Mouse (Mus musculus) 3T3-L1 (cell line): ENCODE results near the gene Zcchc24.
A peak's percentile ranks its signal among the peaks of the same experiment; 100 is the strongest.

Source experiments
- DNase-seq: peaks from one replicate; pipeline ENCODE4 v3.0.0-alpha.2; 2015; ENCODE audit warnings: low read depth, low spot score

Gene Zcchc24

GRCm38 (mm10) chr14:25776294-25776693 is 7.5 kb upstream of the Zcchc24 start:
- peak; percentile 90 for DNase-seq

- DNase-seq, result peak; percentile 35
These were observed 5.3 kb upstream of the Zcchc24 start for GRCm38 (mm10) chr14:25774100-25774499.

DNA sequence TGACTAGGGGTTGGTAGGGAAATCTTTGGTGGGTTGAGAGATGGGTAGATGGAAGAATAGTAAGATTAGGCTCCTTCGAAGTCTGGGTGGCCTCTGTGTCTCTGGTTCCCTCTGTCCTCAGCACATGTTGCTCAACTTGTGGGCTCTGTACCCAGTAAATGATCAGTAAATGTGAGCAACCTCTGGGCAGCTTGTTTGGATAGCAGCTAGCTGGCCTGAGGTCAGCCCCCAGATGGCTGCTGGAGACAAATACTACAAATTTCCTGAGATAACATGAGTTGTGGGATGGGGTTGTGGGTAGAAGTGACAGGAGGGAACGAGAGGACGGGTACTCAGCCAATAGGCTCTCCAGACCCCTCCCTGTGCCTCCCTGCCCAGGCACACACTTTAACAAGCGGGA is 4.2 kb upstream of the Zcchc24 start:
- DNase-seq, result peak; percentile 35

DNA sequence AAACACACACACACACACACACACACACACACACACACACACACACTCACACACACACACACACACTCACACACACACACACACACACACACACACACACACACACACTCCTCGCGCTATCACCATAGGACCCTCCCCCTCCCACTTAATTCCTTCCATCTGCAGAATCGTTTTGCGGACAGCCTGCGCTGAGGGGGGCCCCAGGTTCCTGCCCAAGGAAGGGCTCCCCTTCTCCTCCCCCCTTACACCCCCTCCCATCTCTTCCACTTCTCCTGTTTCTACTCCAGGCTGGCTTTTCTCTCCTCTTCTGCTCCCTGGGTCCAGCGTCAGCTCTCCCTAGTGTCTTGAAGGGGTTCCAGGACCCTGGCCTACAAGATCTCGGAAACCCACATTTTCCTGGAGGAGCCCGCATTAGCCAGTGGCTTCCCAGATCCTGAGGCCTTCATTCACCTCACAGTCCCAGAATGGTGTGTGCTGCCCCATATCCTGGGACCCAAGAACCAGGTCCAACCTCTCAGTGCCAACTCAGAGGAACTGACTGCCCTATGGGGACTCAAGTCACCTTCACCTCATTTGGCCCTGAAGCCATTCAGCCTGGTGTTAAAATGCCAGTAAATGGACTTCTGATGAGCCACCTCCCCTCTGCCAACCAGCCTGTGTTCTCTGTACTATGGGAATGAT is 927 bp upstream of the Zcchc24 start:
- no peak for DNase-seq

- peak; percentile 32 for DNase-seq
These were observed 462 bp downstream of the Zcchc24 start for GRCm38 (mm10) chr14:25768261-25768893.

DNA sequence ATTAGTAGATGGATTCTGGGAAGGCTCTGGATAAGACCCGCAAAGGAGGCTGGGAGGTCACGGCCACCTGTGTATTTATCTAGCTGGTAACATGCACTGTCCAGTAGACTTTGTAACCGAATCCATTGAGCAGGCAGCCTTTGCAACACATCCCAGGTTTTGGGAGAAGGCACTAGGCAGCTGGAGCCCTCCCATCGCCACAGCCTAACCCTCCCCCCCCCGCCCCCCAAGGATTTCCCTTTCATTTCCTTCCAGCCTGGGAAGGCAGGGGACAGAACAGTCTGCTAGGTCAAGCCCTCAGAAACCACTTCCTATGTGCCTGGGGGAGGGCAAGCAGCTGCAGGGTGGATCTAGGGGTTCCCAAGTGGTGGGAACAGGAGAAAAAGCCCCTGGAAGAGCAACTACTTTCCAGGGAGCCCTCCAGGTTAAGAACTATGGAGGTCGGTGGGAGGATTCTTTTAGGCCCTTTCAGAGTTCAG is 1.1 kb downstream of the Zcchc24 start:
- DNase-seq, result no peak

- no peak for DNase-seq
These were observed 2.4 kb downstream of the Zcchc24 start for GRCm38 (mm10) chr14:25766441-25766840.

- no peak for DNase-seq
These were observed 2.9 kb downstream of the Zcchc24 start for GRCm38 (mm10) chr14:25765921-25766320.

- no peak for DNase-seq
These were observed 3.7 kb downstream of the Zcchc24 start for GRCm38 (mm10) chr14:25765146-25765545.

- no peak for DNase-seq
These were observed 7.7 kb downstream of the Zcchc24 start for GRCm38 (mm10) chr14:25761184-25761583.

GRCm38 (mm10) chr14:25759981-25760537 is 8.8 kb downstream of the Zcchc24 start:
- DNase-seq, result peak; percentile 63

DNA sequence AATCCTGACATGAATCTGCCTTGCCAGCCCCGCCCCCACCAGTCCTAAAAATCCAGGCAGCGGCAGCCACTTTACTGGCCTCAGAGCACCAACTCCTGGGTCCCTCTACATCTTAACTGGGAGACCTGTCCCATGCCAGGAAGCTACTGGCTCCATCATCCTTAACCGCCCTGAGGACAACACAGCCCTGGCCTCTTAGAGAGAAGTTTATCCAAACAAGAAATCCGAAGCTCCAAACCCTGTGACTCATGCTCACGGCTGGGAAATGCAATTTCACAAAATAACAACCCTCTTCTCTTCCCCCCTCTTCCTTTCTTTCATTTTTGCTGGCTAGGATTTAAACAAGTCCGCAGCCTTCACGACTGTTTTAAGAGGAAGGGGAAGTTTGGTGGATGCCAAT is 9.3 kb downstream of the Zcchc24 start:
- peak; percentile 81 for DNase-seq

DNA sequence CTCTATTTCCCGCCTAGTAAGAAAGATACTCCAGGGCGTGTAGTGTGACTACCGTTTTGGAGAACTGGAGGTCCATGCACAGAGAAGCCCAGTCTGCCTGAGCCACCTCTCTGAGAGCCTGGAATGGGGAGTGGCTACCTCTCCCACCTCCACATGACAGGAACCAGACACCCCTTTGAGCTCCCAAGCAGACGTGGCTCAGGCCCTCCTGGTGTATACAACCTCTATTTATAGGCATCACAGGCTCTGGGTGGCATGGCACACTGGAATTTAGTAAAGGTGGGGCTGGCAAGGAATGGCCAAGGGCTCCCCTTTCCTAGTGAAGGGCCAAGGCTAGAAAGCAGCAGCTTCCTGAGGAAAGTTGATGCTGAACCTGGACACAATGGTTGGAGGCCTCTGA is 10.9 kb downstream of the Zcchc24 start:
- DNase-seq, result no peak

- peak; percentile 72 for DNase-seq
These were observed 12.4 kb downstream of the Zcchc24 start for GRCm38 (mm10) chr14:25756385-25756990.

DNA sequence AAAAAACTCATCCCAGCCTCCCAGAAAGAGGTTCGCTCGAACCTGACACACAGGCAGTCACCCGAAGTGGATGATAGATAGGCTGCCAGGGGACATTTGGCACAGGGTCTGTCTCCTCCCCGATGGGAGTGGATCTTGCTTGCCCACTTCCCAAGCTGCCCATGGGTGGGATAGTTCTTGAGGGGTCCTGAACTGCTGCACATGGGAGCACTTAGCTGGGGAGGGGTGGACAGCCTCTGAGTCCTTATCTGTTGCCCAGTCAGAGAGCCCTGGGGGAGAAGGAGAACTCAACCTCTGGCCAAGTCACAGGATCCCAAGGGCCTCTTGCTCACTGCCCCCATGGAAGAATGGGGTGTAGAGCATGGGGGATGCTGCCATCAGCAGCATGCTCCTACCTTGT is 13.3 kb downstream of the Zcchc24 start:
- no peak for DNase-seq

DNA sequence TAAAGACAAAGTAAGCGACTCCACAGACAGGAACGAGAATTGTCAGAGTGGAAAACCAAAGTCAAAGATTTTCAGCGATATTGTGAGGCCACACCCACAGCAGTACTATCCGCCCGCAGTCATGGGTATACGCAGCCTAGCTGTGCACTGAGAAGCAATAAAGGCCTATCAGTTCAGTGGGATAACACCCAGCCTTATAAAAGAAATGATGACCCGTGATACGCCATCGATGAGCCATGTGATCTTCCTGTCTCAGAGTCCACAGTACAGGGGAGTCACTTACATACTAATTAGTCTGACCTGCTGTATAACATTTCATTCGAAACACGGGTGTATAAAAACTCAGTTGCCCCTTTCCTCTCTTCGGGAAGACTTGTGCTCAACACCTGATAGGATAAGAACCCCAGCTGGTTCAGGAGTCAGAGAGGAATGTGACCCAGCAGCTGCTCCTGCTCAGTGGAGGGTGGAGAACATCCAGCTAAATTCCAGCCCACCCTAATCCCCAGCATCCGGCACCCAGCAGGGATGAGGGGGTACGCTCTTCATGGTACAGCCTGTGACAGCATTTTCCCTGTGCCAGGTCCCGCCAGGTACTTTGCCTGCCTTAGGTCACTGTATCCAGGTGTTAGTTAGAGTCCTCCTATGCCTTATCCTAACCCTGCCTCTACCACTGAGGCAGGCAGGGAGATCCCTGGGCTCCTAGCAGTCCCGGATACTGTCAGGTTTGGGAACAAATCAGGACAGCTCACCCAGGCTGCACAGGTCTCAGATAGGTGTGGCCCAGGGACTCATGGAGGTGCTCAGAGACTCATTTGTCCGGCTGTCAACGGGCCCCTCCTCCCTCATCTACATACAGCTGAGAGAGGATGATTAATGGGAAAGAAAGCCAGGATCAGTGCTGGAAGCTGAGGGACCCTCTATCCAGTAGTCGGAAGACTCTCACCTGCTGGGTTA is 14.0 kb downstream of the Zcchc24 start:
- DNase-seq, result no peak

DNA sequence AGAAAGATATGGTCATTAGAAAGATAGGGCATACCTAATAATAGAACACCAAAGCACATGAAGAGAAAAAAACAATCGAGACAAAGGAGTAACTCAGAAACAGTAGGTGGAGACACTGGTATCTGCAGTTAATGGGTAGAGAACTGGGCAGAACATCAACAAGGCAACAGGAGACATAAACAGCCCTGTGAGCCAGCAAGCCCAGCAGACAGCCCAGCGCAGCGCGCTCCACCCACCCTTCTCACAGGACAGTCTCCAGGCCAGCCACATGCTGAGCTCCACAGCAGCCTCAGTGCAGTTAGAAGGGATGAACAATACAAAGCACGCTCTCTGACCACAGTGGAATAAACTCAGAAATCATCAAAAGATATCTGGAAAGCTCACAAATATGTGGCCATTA is 15.8 kb downstream of the Zcchc24 start:
- DNase-seq, result no peak

- no peak for DNase-seq
These were observed 17.8 kb downstream of the Zcchc24 start for GRCm38 (mm10) chr14:25751067-25751466.

DNA sequence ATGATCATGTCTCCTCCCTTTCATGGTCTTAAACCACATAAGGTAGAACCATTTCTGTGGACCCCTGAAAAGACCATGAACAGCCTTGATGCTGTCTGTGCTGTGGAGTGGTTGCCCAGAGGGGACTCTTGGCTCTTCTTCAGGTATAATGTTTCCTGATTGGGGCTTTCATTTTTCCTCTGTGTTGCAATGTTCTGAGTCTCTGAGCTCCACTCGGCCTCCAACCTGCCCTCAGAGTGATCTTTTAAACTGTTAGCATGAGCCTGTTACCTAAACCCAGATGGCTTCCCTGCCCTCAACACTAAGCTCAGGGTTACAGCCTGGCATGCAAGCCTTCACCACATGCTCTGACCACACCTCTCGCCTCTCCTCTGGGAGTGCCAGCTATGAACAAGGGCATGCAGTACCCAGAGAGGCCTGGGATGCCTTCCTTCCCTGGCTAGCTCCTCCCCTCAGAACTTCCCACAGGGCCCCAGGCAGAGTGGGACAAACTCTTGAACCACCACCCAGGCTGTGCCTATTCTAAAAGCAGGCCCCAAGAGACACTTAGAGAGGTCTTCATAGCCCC is 18.3 kb downstream of the Zcchc24 start:
- DNase-seq, result peak; percentile 81

DNA sequence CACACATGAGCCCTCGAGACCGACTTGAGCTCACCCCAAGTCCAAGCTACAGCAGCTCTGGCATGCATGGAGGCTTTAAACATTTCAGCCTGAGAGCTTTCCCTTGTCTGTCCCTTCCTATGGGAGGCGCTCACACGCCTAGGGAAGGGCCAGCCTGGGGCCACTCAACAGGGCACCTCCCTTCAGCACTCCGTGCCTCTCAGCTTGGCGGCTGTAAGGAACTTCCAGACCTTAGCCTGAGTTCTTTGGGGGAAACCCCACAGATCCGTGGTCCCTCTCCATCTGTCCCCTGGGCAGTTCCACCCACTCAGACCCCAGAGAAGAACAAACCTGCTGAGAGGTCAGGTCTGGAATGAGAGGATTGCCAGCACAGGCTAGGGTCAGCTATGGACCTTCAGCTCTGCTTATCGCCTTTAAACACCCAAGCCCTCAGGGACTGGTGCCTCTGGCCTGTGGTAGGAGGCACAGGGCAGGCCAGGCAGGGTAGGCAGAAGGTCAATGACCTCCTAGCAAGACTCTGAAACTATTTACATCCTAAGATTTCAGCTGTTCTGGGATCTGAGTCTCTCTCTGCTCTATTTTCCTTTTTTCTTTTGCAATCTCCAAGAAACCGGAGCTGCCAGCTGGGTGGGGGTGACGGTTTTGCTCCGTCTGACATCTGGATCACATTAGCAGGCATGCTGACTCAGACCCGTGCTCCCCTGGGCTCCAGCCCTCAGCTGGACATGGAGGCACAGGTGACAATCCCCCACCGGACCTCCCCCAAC is 19.5 kb downstream of the Zcchc24 start:
- DNase-seq, result peak; percentile 85
